Mouse (Mus musculus) heart, postnatal 4 days (tissue): ENCODE measurements around the gene Als2. TPM values are rescaled to one million over a fixed set of nuclear protein-coding genes. Genes with fewer than 3 reads are reported as not detected.

Experiments used
- DNase-seq: peaks from one replicate; pipeline ENCODE4 v3.0.0; 2021
- total RNA-seq, 2 experiments: library from RNA; stranded (reverse); gene quantifications; 2 replicates each; pipeline ENCODE4 v1.2.3; 2021

Gene Als2
- total RNA-seq, 2 experiments from 2014 or later: 12.8 to 13.5 TPM

GRCm38 (mm10) chr1:59211651-59212050 lies 25.4 kb downstream of the Als2 start:
- DNase-seq: no peak

- DNase-seq: no peak
These were observed 28.7 kb downstream of the Als2 start for GRCm38 (mm10) chr1:59208331-59208730.

GRCm38 (mm10) chr1:59204489-59204888 lies 32.5 kb downstream of the Als2 start:
- DNase-seq: no peak

GRCm38 (mm10) chr1:59202367-59202766 lies 34.7 kb downstream of the Als2 start:
- DNase-seq: no peak

- DNase-seq: no peak
These were observed 35.5 kb downstream of the Als2 start for GRCm38 (mm10) chr1:59201561-59201960.

GRCm38 (mm10) chr1:59200960-59201359 lies 36.1 kb downstream of the Als2 start:
- DNase-seq: no peak

- no peak for DNase-seq
These were observed 42.1 kb downstream of the Als2 start for GRCm38 (mm10) chr1:59194979-59195378.

- DNase-seq: no peak
These were observed 49.2 kb downstream of the Als2 start for GRCm38 (mm10) chr1:59187786-59188185.

- no peak for DNase-seq
These were observed 50.7 kb downstream of the Als2 start for GRCm38 (mm10) chr1:59186317-59186716.

- DNase-seq: no peak
These were observed 51.6 kb downstream of the Als2 start for GRCm38 (mm10) chr1:59185410-59185809.

- DNase-seq: no peak
These were observed 54.0 kb downstream of the Als2 start for GRCm38 (mm10) chr1:59183045-59183444.

- DNase-seq: no peak
These were observed 54.7 kb downstream of the Als2 start for GRCm38 (mm10) chr1:59182373-59182772.

GRCm38 (mm10) chr1:59180003-59180402 lies 57.0 kb downstream of the Als2 start:
- no peak for DNase-seq

- DNase-seq: no peak
These were observed 58.6 kb downstream of the Als2 start for GRCm38 (mm10) chr1:59178401-59178800.

- no peak for DNase-seq
These were observed 62.3 kb downstream of the Als2 start for GRCm38 (mm10) chr1:59174514-59175373.

- no peak for DNase-seq
These were observed 64.0 kb downstream of the Als2 start for GRCm38 (mm10) chr1:59173023-59173422.

- DNase-seq: no peak
These were observed 65.2 kb downstream of the Als2 start for GRCm38 (mm10) chr1:59171875-59172274.

- no peak for DNase-seq
These were observed 66.7 kb downstream of the Als2 start for GRCm38 (mm10) chr1:59170290-59170689.

GRCm38 (mm10) chr1:59169586-59169985 lies 67.4 kb downstream of the Als2 start:
- DNase-seq: no peak

GRCm38 (mm10) chr1:59168556-59168955 lies 68.5 kb downstream of the Als2 start:
- no peak for DNase-seq

GRCm38 (mm10) chr1:59167654-59168425 lies 69.2 kb downstream of the Als2 start:
- DNase-seq: no peak

- no peak for DNase-seq
These were observed 70.7 kb downstream of the Als2 start for GRCm38 (mm10) chr1:59166232-59166905.

GRCm38 (mm10) chr1:59163918-59164317 lies 73.1 kb downstream of the Als2 start:
- no peak for DNase-seq
